Mouse (Mus musculus): ENCODE data around the gene Myo7a. TPM values are rescaled to one million over a fixed set of nuclear protein-coding genes. Genes with fewer than 3 reads are reported as not detected.

Myo7a gene
- polyA plus RNA-seq, 1 experiment from 2014 or later, result 9.9 TPM

GRCm38 (mm10) chr7:98054461-98054860, 64.9 kb downstream of the Myo7a start:
- Histone ChIP-seq H3K4me2 (ENCODE audit: low read depth, low read length) (no peak overlapping the region), H3K9ac (ENCODE audit: low read length) (no peak overlapping the region), H3K36me3 (ENCODE audit: control insufficient read depth, insufficient read depth, low read length) (no peaks in the 10 kb centered on the region), H3K9me3 (ENCODE audit: control insufficient read depth, low read length) (no peaks in the 10 kb centered on the region), H3K4me1 (replicated peaks; ENCODE audit: control insufficient read depth, insufficient read depth, low read length) (no peaks in the 10 kb centered on the region), H3K4me3 (ENCODE audit: low read length) (no peak overlapping the region), H3K27ac (ENCODE audit: low read length) (no peak overlapping the region), H3K27me3 (ENCODE audit: control insufficient read depth, insufficient read depth, low read depth, low read length) (no peaks in the 10 kb centered on the region)
- 85% methylated on average over 9 of the region's 9 CpGs for WGBS
- no peak for ATAC-seq (ENCODE audit: low read depth)

- Histone ChIP-seq H3K4me2 (ENCODE audit: low read depth, low read length) (no peak overlapping the region), H3K27ac (ENCODE audit: low read length) (no peak overlapping the region), H3K27me3 (ENCODE audit: control insufficient read depth, insufficient read depth, low read depth, low read length) (no peaks in the 10 kb centered on the region), H3K9ac (ENCODE audit: low read length) (no peak overlapping the region), H3K4me3 (ENCODE audit: low read length) (no peak overlapping the region), H3K9me3 (ENCODE audit: control insufficient read depth, low read length) (no peaks in the 10 kb centered on the region), H3K4me1 (replicated peaks; ENCODE audit: control insufficient read depth, insufficient read depth, low read length) (peaks cover 7% of the 10 kb centered on the region; the same call in 1 of the 2 replicates), H3K36me3 (ENCODE audit: control insufficient read depth, insufficient read depth, low read length) (no peaks in the 10 kb centered on the region)
- ATAC-seq (ENCODE audit: low read depth), result no peak
- 21% methylated on average over 8 of the region's 8 CpGs for WGBS
Measured at GRCm38 (mm10) chr7:98051980-98052379, 67.3 kb downstream of the Myo7a start.

- no peaks in the 10 kb centered on the region for H3K9me3 ChIP-seq (ENCODE audit: control insufficient read depth, low read length)
- no peaks in the 10 kb centered on the region for H3K36me3 ChIP-seq (ENCODE audit: control insufficient read depth, insufficient read depth, low read length)
- H3K4me3 ChIP-seq (ENCODE audit: low read length), result no peak overlapping the region
- H3K27me3 ChIP-seq (ENCODE audit: control insufficient read depth, insufficient read depth, low read depth, low read length), result no peaks in the 10 kb centered on the region
- H3K9ac ChIP-seq (ENCODE audit: low read length), result no peak overlapping the region
- H3K4me1 ChIP-seq (replicated peaks; ENCODE audit: control insufficient read depth, insufficient read depth, low read length), result peaks cover 7% of the 10 kb centered on the region; the same call in 1 of the 2 replicates
- peak overlapping the region; percentile 36; the same call in 1 of the 2 replicates for H3K27ac ChIP-seq (ENCODE audit: low read length)
- no peak overlapping the region for H3K4me2 ChIP-seq (ENCODE audit: low read depth, low read length)
- 40% methylated on average over 9 of the region's 9 CpGs for WGBS
- peak; percentile 77 for ATAC-seq (ENCODE audit: low read depth)
Measured at GRCm38 (mm10) chr7:98048101-98048824, 71.1 kb downstream of the Myo7a start.

- H3K4me1 ChIP-seq (replicated peaks; ENCODE audit: control insufficient read depth, insufficient read depth, low read length), result no peaks in the 10 kb centered on the region
- ATAC-seq (ENCODE audit: low read depth), result peak; percentile 85
- no peak overlapping the region for H3K4me2 ChIP-seq (ENCODE audit: low read depth, low read length)
- H3K4me3 ChIP-seq (ENCODE audit: low read length), result no peak overlapping the region
- no peak overlapping the region for H3K27ac ChIP-seq (ENCODE audit: low read length)
- H3K27me3 ChIP-seq (ENCODE audit: control insufficient read depth, insufficient read depth, low read depth, low read length), result no peaks in the 10 kb centered on the region
- no peak overlapping the region for H3K9ac ChIP-seq (ENCODE audit: low read length)
- no peaks in the 10 kb centered on the region for H3K9me3 ChIP-seq (ENCODE audit: control insufficient read depth, low read length)
- H3K36me3 ChIP-seq (ENCODE audit: control insufficient read depth, insufficient read depth, low read length), result no peaks in the 10 kb centered on the region
- WGBS, result 57% methylated on average over 7 of the region's 7 CpGs
Measured at GRCm38 (mm10) chr7:98002617-98003016, 116.7 kb downstream of the Myo7a start.

Other genes starting within 250 kb of the Myo7a start
- gene Gdpd4, start 199.6 kb downstream of the Myo7a start, polyA plus RNA-seq (2015; fragmentation: Nextera tagmentation; extraction: Ambion mirVana), result not detected in 2 replicates
- gene Omp, start 26.0 kb upstream of the Myo7a start, polyA plus RNA-seq (2015; fragmentation: Nextera tagmentation; extraction: Ambion mirVana), result 0.25 and 0.73 TPM in 2 replicates
- 9.6 and 10.1 TPM in 2 replicates for gene Capn5, start 58.8 kb upstream of the Myo7a start, polyA plus RNA-seq (2015; fragmentation: Nextera tagmentation; extraction: Ambion mirVana)
- 0.13 and 0.36 TPM in 2 replicates for gene B3gnt6, start 80.0 kb upstream of the Myo7a start, polyA plus RNA-seq (2015; fragmentation: Nextera tagmentation; extraction: Ambion mirVana)
- gene Acer3, start 201.7 kb upstream of the Myo7a start, polyA plus RNA-seq (2015; fragmentation: Nextera tagmentation; extraction: Ambion mirVana), result 28.4 and 29.4 TPM in 2 replicates
- gene Tsku, start 241.8 kb upstream of the Myo7a start, polyA plus RNA-seq (2015; fragmentation: Nextera tagmentation; extraction: Ambion mirVana), result 6.6 and 9.4 TPM in 2 replicates

Measured in lung, embryonic 16.5 days (tissue).